Mouse (Mus musculus) adrenal gland, postnatal 0 days (tissue): Measurements from ENCODE around the gene Cdh24. TPM values are rescaled to one million over a fixed set of nuclear protein-coding genes. Genes with fewer than 3 reads are reported as not detected.

Experiments used
- microRNA-seq: library from miRNA; unstranded; fragments of <30 nt; microRNA quantifications from one replicate; pipeline ENCODE4, GENCODE M21; 2016; ENCODE audit warnings: borderline replicate concordance; ENCODE audit not compliant: insufficient number of aligned reads
- polyA plus RNA-seq: library from polyadenylated mRNA; unstranded; fragments of >200 nt; fragmentation: Nextera tagmentation; extraction: Ambion mirVana; gene quantifications from 2 replicates; pipeline ENCODE4 v1.2.1, GENCODE M21; 2015

Gene Cdh24
- polyA plus RNA-seq = 0.80 and 0.84 TPM in 2 replicates

DNA sequence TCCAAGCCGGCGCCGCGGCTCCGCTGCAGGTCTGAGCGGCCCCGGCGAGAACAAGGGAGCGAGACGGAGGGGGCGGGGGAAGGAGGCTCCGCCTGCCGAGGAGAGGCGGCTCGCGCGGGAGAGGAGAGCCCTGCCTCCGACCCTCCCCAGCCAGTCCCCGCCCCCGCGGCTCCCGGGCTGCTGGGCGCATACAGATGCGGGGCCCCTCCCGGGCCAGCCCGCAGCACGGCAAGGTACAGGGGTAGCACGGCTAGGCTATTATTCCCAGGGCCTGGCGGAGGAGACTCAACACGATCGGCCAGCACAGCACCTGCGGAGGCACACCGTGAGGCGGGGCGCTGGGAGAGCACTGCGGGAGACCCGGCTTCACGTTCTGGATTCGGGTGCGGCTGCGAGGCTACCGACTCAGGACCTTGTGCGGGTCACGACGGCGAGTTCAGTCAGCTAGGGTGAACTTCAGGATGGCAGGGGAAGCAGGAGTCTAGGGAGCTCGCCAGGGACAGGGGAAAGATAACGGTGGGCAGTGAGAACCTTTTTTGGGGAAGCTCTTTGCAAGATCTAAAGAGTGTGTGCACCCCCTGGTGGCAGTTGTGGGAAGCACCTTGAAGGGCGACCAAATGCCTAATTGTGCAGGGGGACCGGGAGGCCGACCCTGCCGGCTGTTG is at the start of gene Cdh24:
Gene Cdh24 (minus strand): TSS at position 60 of the 665 bp plus-strand sequence.

GRCm38 (mm10) chr14:54686522-54687143 is 45.5 kb upstream of the Cdh24 start, which contains the start of gene Acin1:
Gene Acin1, minus strand, starts transcription at chr14:54686931.

DNA sequence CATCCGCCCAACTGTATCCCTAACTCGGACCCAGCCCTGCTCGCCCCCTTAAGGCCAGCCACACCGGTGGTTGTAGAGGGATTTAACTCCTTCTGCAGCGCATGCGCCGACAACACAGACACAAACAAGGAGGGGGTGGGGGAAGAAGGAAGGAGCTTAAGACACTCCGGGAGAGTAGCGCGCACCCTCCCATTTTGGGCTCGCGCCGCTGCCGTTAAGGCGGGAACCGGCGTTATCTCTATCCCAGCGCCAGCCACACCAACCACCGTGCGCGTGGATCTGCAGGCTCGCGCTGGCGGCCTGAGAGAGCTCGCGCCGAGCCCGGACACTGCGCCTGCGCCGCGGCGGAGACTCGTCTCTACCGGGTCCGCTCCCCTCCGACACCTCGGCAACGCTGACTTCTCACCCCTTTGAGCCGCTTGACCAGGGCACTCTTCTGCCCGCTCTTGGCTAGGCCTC is 44.9 kb upstream of the Cdh24 start, which contains the start of gene 1700123O20Rik:
Gene 1700123O20Rik (plus strand): TSS at position 154 of the 459 bp plus-strand sequence.

DNA sequence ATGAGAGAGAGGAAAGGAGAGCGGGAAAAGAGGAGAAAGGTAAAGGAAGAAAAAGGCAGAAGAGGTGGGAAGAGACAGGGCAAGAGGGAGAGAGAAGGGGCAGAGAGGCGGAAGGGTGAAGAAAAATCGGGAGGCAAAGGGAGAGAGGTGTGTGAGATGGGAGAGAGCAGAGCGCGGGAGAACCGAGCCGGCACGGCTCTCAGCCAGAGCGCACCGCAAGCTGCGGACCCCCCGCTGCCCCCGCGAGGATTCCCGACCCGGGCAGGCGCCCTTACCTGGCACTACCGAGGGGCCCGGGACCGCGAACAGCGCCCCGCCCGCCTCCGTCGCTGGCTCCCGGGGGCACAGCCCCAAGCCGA is 239 bp downstream of the Cdh24 start, which contains the start of gene Gm17606:
Gene Gm17606 (plus strand): TSS at position 7 of the 359 bp plus-strand sequence.

DNA sequence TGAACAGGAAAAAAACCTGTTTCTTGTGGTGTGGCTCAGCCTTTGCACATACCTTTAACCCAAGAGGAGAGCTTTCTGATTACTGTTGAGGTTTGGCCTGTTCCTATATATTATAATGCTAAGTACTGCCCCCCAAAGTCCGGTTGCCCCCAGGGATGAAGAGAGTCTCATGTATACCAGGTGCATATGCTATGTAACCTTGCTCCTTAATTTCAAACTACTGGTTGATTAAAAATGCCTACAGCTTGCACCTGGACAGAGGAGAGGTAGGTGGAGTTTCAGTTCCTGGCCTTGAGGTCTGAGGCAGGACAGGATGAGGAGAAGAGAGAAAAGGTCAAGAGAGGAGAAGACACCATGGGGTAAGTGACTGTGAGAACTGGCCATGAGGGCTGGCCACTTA is 20.0 kb downstream of the Cdh24 start, which contains the start of gene Psmb11:
Gene Psmb11 (plus strand): TSS at position 301 of the 400 bp plus-strand sequence.

DNA sequence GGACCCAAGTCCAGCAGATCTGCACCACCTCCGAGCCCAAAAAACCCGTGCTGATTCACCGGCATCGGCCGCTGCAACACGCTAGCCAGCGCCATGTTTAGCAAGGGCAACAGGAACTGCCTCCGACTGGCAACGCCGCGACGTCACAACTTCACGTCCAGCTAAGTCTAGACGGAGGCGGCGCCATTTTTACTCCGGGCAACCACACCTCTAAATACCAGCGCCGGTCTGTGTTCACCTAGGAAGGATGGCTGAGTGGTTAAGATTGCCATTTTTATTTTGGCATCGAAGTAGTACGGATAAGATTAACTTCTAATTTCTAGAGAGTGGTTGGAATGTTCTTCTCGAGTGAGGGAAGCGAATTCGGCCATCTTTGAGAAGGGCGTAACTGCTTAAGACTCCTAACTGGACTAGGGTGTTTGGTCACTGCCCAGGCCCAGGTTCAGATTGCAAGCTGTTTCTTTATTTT is 23.2 kb downstream of the Cdh24 start, which contains the start of gene Psmb5:
Gene Psmb5 (minus strand): TSS at position 126 of the 469 bp plus-strand sequence.

DNA sequence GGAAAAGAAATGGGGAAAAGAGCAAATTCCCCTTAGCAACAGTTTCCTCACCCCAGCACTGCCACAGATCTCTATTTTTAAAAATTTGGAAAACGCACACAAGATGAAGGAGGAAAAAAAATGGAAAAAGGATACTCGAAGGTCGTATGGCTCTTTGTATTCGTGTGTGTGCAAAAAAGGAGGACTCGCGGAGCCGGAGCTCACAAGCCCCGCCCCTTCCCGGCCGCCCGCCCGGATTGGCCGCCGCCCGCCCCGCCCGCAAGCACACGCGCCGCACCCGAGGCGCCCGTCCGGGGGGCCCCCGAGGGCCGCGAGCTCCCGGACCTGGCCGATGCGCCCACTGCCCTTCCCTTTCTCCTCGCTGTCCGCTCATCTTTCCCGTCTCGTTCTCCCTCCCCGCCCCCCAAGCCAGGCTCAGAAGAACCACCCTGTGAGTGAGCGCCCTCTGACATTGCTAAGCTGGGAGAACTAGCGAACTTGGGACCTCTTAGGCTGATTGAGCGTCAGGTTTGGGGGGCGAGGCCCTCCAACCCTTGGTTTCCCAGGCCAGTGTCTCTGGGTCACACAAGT is 35.3 kb downstream of the Cdh24 start, which contains the start of gene 4931414P19Rik:
Gene 4931414P19Rik (minus strand): TSS at position 242 of the 570 bp plus-strand sequence.

Small RNA genes lying within 50 kb of the gene (microRNA-seq; reads per million reads assigned to microRNA genes)
- not detected for gene Mir686
- not detected for gene Mir6948

Other genes with a start within 250 kb of the Cdh24 start
- 5.4 and 5.6 TPM in 2 replicates for gene Slc7a7, start 223.6 kb downstream of the Cdh24 start, polyA plus RNA-seq
- 384 and 418 TPM in 2 replicates for gene Mrpl52, start 214.5 kb downstream of the Cdh24 start, polyA plus RNA-seq
- 105 and 119 TPM in 2 replicates for gene Mmp14, start 209.8 kb downstream of the Cdh24 start, polyA plus RNA-seq
- gene Lrp10, start 177.2 kb downstream of the Cdh24 start, polyA plus RNA-seq = 44.9 and 74.5 TPM in 2 replicates
- gene Rem2, start 165.3 kb downstream of the Cdh24 start, polyA plus RNA-seq = 1.4 and 2.5 TPM in 2 replicates
- gene Prmt5, start 123.8 kb downstream of the Cdh24 start, polyA plus RNA-seq = 27.4 and 39.2 TPM in 2 replicates
- gene Haus4, start 86.7 kb downstream of the Cdh24 start, polyA plus RNA-seq = 36.1 and 74.7 TPM in 2 replicates
- 14.2 and 19.9 TPM in 2 replicates for gene Ajuba, start 63.8 kb downstream of the Cdh24 start, polyA plus RNA-seq
- gene 4931414P19Rik, start 35.4 kb downstream of the Cdh24 start, polyA plus RNA-seq = 3.4 and 3.5 TPM in 2 replicates
- 435 and 451 TPM in 2 replicates for gene Psmb5, start 23.3 kb downstream of the Cdh24 start, polyA plus RNA-seq
- gene Psmb11, start 19.9 kb downstream of the Cdh24 start, polyA plus RNA-seq = 0.03 TPM in 1 of 2 replicates, not detected in the other
- not detected in 2 replicates for gene Gm17606, start 412 bp downstream of the Cdh24 start, polyA plus RNA-seq
- gene 1700123O20Rik, start 44.9 kb upstream of the Cdh24 start, polyA plus RNA-seq = 88.8 and 106 TPM in 2 replicates
- gene Acin1, start 45.6 kb upstream of the Cdh24 start, polyA plus RNA-seq = 49.4 and 65.2 TPM in 2 replicates
- gene Gm29776, start 57.5 kb upstream of the Cdh24 start, polyA plus RNA-seq = 0.11 and 0.19 TPM in 2 replicates
- gene Cebpe, start 70.8 kb upstream of the Cdh24 start, polyA plus RNA-seq = 0.77 and 1.2 TPM in 2 replicates
- 16.5 and 30.8 TPM in 2 replicates for gene Slc7a8, start 140.6 kb upstream of the Cdh24 start, polyA plus RNA-seq
- gene Rnf212b, start 172.8 kb upstream of the Cdh24 start, polyA plus RNA-seq = 1.1 and 1.5 TPM in 2 replicates
- gene Homez, start 229.6 kb upstream of the Cdh24 start, polyA plus RNA-seq = 5.6 and 9.5 TPM in 2 replicates
- 1.6 and 1.8 TPM in 2 replicates for gene Ppp1r3e, start 236.2 kb upstream of the Cdh24 start, polyA plus RNA-seq
- gene Bcl2l2, start 242.0 kb upstream of the Cdh24 start, polyA plus RNA-seq = 3.2 and 4.3 TPM in 2 replicates
- gene Gm20521, start 242.1 kb upstream of the Cdh24 start, polyA plus RNA-seq = 2.8 TPM in 1 of 2 replicates, not detected in the other